Mouse (Mus musculus) mature B cell (primary cell): ENCODE results near the gene Siae.

Experiments
- in situ Hi-C: fragments of 300-500 bp; cut with MboI; formaldehyde crosslinking; loops from 2 replicates; pipeline ENCODE4 v1.14.3; 2019

The Siae gene

DNA sequence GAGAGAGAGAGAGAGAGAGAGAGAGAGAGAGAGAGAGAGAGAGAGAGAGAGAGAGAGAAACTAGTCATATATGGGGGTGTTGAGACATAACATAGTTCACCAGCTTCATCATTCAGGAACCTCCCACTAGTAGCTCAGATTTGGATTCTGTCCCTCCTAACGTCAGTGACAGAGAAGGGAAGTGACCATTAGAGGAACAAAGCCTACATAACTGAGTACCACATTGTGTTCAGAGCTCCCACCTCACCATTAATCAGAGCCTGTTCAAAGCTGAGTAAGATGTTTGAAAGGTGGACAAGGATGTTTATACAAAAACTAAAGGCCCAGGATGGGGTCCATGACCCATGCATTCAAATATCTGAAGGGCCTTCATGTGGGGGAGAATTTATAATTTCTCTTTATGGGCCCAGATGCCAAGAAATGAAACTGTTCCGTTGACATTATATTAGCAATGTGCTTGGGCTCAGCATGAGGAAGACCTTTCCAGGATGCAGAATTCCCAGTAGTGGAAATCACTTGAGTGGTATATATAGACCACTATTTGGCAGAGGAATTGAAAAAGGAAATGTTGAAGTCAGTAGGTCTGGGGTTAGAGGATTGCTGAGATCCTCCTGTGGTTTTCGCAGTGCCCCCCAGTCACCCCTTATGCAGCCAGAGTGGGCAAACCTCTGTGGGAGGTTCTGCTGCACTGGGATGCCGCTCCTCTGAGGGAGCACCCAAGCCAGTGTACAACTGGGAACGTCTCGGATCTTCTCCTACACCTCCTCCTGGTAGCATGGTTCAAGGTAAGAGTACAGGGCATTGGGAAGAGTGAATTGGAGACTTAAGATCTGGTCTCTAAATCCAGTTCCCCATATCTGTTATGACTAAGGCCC lies 14.6 kb upstream of the Siae start:
- in situ Hi-C loops: no loop called here

DNA sequence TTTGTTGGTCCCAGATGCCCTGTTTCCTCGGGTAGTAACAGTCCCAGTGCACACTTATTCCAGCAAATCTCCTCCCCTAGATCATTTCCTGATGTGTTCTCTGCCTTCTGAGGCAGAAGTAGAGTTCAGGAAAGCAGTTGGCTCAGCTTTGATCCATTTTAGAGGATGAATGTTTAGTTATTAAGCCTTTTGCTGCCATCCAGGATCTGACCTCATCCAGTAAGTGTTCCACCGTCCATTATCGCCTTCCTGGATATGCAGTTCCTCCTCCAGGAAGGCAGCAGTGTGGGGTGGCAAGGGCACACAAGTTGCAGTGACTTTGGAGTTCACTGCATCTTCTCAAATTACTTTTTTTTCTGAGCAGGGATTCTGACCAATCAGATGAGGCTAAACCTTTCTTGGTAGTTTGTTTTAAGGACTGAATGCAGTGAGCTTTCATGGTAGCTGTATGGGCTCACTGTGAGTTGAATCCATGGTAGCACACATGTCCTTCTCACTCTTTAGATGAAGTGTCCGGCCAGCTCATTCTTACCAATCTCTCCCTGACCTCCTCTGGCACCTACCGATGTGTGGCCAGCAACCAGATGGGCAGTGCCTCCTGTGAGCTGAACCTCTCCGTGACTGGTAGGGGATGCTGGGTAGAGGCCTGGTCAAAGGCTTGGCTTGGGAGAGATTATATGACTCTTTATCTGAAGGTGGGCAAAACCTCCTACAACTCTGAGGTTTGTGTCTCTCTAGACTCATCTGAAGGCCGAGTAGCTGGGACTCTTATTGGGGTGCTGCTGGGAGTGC lies 13.5 kb upstream of the Siae start:
- in situ Hi-C loops: no loop called here

DNA sequence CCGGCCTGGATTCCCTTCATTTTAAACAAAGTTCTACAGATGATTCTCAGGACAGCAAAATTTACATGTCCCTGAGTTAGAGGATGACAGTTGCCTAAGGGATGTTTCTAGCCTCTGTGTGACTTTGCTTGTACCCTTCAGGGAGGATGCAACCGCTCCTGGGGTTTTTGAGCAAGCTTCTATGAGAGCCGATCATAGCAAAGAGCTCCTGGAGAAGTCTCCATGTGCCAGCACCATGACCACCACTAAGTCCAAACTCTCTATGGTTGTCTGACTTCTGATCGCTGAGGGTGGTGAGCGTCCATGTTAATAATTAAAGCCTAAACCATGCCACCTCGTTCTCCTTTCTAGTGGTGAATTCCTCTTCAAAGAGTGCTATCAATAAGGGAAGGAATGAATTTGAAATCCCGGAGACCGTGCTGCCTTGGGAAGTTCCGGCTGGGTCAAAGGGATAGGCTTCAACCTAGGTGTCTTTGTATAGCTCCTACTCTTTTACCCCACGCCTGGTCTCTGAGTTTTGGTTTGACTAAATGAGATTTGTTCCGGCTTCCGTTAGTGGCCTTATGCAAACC lies 11.5 kb upstream of the Siae start:
- in situ Hi-C loops: no loop called here

DNA sequence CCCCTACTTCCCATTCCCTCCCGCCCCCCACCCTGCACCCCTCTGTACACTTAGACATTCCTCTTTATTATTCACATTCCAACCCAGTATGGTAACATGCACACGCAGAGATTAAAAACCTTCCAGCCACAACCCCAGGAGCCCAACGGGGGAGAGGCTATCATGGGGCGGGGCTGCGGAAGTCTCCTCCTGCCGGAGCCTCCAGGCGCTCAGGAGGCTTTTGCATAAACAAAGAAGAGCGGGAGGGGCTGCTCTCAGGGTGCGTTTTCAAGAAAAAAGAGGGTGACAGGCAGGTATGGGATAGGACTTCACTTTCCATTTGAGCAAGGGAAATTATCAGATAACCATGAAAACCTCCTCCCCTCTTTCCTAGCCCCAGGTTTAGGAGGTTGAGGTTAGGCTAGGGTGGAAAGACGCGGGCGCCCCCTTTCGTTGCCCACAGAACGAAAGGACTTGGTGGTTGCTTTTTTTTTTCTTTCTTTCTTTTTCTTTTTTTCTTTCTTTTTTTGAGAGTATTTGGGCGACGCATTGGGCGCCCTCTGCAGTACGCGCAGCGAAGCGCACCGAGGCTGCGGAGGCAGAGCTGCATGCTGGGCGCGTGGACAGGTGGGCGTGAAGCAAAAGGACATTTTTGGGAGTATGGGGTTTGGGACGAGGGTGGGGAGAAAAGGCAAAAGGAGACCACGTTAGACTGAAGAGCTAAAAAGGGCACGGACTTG lies 10.9 kb upstream of the Siae start:
- in situ Hi-C loops: no loop called here

DNA sequence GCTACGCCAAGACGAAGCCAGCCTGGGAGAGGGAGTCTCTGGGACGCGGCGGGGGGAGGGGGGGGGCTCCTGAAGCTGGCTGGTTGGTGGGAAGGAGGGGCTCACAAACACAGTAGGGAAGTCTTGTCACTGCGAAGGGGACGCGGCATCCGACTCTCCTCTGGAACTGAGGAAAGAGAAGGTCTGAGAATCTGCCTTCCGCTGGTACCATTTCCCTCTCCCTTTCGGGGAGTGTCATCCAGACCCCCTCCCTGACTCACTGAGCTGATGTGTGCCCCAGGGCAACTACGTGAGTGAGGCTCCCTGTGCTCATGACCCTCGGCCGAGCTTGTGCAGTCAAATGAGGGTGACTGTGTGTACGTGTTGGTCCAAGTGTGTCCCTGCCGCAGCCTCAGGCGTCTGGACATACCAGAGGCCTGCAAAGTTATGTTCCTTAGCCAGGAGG lies 10.3 kb upstream of the Siae start:
- in situ Hi-C loops: no loop called here

DNA sequence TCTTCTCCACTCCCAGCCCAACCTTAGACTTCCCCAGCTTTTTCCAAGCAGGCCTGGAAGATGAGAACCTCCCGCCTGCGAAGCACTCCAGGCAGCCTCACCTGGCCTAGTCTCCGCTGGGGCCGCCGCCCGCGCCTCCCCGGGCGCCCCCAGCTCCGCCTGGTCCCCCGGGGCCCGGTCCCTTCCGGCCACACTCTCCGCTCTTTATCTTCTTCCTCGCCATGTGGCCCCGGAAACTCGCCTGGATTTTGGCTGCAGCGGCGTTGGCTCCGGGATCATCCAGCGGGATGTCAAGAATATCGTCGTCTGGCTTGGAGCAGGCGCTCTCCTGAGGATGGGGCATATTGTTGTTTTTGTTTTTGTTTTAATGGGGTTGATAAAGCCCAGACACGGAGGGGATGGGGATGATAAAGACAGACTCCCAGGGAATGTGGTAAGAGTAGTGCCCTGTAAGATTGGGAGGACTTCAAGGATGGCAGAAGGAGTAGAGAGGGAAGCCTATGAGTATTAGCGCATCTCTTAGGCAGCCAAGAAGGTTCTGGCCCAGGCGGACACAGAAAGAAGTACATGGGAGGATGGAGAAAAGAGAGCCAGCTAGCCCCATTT lies 9.5 kb upstream of the Siae start:
- in situ Hi-C loops: no loop called here

DNA sequence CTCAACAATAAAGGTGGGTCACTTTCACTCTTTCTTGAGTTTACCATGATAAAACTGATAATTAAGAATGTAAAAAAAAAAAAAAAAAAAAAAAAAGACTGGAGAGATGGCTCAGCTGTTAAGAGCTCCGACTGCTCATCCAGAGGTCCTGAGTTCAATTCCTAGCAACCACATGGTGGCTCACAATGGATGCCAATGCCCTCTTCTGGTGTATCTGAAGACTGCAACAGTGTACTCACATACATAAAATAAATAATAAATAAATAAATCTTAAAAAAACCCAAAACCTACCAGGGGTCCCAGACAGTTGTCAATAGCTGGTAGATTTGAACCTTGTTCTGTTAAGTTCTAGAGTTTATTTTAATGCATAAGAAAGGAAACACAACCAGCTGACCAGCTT lies 8.6 kb upstream of the Siae start:
- in situ Hi-C loops: no loop called here

DNA sequence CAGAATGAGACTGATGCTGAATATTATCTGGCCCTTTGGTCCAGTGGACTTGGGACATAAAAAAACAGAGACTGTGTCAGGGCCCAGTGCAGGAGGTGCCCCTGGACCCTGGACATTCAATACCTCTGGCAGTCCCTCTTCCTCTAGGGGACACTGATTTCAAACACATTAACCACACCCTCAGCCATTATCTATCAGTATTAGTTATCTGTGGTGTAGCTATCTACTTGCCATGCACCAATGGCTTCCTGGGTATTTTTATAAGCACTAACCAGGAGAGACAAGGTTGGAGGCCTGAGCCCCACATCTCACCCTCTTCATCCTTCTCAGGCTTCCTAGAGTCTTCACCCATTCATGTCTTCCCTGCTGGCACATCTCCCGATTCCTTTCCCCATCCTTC lies 5.1 kb upstream of the Siae start:
- in situ Hi-C loops: no loop called here

DNA sequence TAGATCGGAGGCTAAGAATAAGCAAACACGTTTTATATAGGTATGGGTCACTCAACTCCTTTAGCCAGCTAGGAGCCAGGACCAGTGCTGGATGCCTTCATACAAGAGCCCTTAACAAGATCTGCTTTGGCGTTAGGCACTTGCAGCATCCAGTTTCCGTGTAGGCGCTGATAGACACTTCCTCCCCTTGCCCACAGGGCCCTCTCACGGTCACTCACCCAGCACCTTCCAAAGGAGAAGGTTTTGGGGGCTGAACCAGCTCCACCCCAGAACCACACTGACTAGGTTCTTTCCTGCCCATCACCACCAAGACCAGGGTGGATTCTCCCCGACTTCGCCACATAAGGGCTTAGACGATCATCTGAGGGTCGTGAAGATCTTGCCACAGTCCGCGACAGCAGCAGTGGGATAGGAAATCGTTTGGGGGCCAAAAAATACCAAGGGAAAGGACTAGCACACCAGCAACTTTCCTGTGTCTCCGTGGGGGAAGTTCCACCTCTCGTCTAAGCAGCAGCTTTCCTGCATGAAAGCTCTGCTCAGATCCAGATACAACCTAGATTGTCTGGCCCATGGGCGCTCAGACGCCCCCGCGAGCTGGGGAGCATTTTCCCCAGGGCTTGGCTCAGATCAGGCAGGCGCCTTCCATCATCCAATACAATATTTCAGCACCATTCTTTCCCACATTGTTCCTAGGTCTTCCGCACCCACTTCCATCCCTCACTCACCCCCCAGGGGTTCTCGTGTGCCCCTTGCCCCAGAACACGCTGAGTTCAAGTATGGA lies 3.6 kb upstream of the Siae start:
- in situ Hi-C loops: no loop called here

DNA sequence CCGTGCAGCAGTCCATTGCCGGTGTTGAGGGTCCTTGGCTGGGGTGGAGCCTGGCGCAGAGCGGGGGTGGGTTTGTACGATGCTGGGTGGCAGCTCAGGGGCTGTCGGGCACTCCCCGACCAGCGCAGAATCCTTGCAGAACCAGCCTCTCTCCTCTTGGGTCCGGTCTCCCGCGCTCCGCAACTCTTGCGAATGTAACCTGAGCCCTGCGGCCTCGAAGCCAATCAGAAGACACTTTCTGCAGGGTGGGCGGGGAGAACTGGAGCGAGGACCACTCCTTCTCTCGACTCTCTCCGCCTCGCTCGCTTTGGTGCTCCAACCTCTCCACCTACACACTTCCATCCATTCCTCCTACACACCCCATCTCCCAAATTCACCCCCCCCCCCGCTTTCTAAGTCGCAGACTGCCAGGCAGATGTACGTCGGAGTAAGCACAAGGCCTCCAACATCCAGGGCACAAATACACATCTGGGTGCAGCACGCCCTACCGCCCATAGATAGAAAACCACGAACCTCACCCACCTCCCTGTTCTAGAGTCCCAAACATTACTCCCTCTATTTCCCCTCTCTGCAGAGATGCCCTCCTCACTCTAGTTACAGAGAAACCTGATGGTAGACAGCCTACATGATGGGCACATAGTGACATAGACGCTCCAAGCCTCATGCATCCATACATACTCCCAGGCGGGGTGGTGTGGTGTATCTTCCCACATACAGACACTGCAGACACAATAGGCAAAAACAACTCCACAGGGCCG lies 2.8 kb upstream of the Siae start, which contains the start of gene Nrgn:
Gene Nrgn, minus strand, starts transcription at position 369 of the 758 bp plus-strand sequence.
- in situ Hi-C loops: no loop called here

DNA sequence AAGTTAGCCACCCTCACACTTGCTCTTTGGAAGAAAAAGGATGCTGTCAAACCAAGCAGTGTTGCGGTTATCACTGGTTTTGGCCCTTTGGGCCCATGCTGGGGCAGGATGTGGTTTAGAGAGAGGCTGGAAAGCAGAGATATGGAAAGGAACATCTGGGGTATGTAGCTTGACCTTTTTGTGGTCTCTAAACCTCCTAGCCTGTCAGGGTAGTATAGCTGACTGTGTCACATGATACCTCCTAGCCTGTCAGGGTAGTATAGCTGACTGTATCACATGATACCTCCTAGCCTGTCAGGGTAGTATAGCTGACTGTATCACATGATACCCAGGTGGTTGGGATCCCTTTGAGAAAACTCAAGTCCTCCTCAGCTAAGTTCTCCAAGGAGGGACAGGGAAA lies 1.2 kb upstream of the Siae start:
- in situ Hi-C loops: no loop called here

DNA sequence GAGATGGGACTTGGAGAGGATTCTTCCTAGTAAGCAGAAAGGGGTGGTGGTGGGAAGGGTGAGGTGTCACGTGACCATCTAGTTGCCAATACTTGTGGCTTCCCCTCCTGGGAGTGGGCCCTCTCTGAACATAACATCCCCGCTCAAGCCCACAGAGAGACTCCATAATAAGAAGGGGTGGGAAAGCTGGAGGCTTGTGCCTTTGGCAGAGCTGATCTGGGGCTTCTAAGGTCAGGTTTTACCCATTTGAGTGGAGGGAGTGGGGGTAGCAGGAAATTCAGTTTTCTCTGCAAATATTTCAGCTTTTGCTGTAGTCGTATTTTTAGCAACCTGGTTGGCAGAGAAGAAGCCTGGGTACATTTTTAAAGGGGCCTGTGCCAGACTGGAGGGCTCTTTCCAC lies 868 bp downstream of the Siae start:
- in situ Hi-C loops: no loop called here

DNA sequence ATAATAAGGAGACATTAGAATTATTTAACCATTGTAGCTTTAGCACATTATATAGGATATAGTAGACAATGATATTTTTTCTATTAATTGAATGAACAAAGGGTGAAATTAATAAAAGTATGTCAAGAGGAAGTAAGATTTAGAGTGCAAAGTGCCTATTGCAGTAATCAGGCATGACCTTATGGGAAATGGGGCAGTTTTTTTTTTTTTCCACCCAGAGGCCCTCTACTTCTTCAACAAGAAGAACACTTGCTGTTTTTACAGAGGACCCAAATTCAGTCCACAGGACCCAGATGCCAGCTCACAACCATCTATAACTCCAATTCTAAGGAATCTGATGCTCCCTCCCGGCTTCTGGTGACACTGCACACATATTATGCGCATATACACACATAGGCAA lies 5.1 kb downstream of the Siae start:
- in situ Hi-C loops: no loop called here

DNA sequence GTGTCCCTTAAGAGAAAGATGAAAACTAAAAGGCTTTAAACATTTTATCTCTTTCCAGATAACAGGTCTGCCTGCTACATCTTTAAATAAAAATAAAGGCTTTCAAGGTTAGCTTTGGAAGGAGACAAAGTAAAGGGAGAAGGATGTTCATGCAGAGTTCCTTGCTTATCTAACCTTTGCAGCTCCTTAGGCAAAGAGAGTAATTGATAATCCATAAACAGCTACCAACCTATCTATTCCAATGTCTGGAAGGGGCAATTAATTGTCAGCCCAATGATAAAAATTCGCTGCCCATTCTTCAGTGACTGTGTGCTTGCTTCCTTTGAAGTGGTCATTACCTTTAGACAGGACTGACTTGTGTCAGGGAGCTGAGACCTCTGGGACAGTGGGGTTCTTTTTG lies 8.3 kb downstream of the Siae start:
- in situ Hi-C loops: no loop called here

DNA sequence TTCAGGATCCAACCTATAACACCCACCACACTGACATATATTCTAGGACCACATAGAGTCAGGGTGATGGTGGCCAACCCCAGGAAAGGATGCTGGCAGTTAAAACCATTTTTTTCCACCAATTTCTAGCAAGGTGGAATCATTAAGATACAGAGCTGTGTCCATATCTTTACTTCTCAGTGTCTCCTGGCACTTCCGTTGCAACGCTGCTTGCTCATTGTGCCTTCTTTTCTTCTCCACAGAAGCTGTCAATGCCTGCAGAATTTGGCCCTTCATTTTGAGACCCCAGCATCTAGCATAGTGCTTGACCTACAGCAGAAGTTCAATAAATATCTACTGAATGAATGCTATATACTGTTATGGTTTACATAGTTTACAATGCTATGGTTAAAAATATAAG lies 11.5 kb downstream of the Siae start:
- in situ Hi-C loops: no loop called here

DNA sequence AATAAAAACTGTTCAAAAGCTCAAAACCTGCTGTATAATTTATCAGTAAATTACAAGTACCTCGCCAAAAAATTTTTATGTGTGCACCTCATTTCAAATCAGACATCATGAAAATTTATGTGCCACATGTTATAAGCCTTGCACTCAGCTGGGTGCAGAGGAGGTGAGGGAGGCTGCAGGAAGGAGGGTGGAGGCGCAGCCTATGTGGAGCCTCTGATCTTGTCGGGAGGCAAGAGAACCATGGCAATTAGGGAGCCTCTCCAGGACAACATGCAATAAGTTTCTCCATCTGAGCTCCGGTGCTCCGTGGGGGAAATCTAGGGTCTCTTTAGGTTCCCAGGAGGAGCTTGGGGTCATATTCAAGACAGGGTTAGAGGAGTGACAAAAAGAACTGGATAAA lies 12.0 kb downstream of the Siae start:
- in situ Hi-C loops: no loop called here

DNA sequence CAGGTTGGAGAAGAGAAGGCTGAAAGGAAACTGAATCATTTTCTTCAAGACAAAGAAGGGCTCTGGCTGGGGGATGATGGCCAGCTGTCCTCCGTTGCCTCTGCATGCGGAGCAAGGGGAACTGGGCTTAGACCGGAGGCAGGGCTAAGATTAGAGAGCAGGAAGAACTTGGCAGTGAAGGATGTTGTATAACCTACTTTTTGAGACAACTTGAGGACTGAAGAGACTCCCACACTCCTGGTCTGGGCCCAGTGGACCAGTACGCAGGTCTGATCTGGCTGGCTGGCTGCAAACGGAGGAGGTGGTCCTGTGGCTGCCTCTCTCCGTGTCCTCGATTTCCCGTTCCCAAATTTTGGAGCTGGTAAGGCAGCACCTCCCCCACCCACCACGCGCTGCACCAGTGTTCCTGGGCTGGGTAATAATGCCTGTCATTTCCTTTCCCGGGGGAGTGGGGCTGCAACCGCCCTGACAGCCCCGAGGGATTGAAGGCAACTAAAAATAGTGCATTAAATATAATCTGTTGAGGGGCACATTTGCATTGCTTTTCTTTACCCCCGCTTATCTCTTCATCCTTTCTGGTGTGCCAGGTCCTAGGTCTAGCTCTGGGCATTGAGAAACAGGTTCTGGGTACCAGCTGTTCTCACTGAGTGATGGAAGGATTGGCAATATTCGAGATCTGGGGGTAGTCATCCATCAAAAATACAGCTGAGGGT lies 12.6 kb downstream of the Siae start:
- in situ Hi-C loops: no loop called here

DNA sequence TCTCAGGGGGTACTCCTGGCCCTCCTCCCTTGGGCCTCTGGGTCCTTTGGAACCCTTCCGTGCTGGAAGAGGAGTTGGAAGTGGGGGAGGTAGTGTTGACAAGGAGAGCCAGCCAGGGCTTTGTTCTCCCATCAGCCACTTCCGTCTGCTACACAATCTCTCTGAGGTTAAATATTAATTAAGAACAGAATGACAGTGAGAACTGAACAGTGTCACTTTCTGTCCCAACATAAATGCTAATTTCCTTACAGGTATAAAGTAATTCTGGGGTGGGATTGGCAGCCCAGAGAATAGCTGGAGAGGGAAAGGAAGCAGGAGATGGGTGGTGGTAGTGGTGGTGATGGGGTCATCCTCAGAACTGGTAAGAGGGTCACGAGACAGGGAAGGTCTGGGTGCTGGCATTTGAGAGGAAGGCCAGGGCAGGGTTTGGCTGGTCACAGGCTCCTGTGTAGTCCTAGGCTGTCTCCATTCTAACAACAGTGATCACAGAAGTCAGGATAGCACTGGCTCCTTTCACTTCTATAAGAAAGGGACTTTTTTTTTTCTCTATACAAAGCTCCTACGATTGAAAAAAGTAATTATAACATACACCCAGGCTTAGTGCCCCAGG lies 13.2 kb downstream of the Siae start:
- in situ Hi-C loops: no loop called here

DNA sequence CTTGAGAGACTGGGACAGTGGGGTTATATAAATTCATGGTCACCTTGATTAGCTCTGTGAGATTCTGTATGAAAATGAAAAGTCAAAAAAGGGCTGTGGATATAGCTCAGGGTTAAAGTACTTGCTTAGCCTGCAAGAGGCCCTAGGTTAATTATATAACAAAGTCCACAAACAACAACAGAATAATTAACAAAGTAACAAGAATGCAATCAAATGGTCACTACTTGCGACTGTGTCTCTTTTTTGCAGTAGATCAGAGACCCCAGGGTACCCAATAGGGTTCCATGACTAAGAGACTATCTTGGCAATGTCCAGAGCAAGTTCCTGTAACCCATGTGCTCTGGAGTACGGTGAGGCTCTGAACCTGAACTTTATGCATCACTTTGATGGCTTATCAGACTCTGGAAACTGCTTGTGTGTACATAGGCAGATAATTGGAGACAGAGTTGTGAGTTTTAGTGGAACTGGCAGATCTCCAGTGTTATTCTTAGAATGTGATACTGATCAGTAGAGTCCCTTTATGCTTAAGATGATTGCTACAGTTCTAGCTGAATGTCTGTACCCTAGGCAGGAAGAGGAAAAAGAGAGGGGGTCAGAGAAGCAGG lies 13.8 kb downstream of the Siae start:
- in situ Hi-C loops: no loop called here
